Mouse (Mus musculus): ENCODE results near the gene Ipo4. TPM values are rescaled to one million over a fixed set of nuclear protein-coding genes. Genes with fewer than 3 reads are reported as not detected.

Gene Ipo4
- polyA plus RNA-seq, 1 experiment = 2.2 TPM

GRCm38 (mm10) chr14:55614565-55615178, 21.1 kb downstream of the Ipo4 start:
- Histone ChIP-seq H3K27me3 (ENCODE audit: control insufficient read depth) (no peaks in the 10 kb centered on the region), H3K4me3 (replicated peaks) (no peak overlapping the region), H3K9me3 (ENCODE audit: control insufficient read depth, low read length) (no peaks in the 10 kb centered on the region), H3K4me1 (ENCODE audit: control insufficient read depth) (peaks cover 65% of the 10 kb centered on the region), H3K36me3 (ENCODE audit: control insufficient read depth) (peaks cover 13% of the 10 kb centered on the region)
- TF ChIP-seq TAL1 (IDR thresholded peaks at IDR 0.05; ENCODE audit: low read length) (no peak), GATA1 (IDR thresholded peaks at IDR 0.05; ENCODE audit: low read length) (0 out of 2 replicates have a peak, but pooled peaks have one; percentile 31)

- TF ChIP-seq GATA1 (IDR thresholded peaks at IDR 0.05; ENCODE audit: low read length) = no peak
- TF ChIP-seq TAL1 (IDR thresholded peaks at IDR 0.05; ENCODE audit: low read length) = no peak
- H3K4me3 ChIP-seq (replicated peaks) = no peak overlapping the region
- H3K27me3 ChIP-seq (ENCODE audit: control insufficient read depth) = no peaks in the 10 kb centered on the region
- peaks cover 26% of the 10 kb centered on the region for H3K36me3 ChIP-seq (ENCODE audit: control insufficient read depth)
- no peaks in the 10 kb centered on the region for H3K9me3 ChIP-seq (ENCODE audit: control insufficient read depth, low read length)
- H3K4me1 ChIP-seq (ENCODE audit: control insufficient read depth) = peaks cover 53% of the 10 kb centered on the region
Measured at GRCm38 (mm10) chr14:55613346-55613745, 22.4 kb downstream of the Ipo4 start.

GRCm38 (mm10) chr14:55608339-55608738, 27.4 kb downstream of the Ipo4 start:
- H3K4me1 ChIP-seq (ENCODE audit: control insufficient read depth) = peaks cover 54% of the 10 kb centered on the region
- peaks cover 68% of the 10 kb centered on the region for H3K36me3 ChIP-seq (ENCODE audit: control insufficient read depth)

GRCm38 (mm10) chr14:55605743-55606459, 29.9 kb downstream of the Ipo4 start:
- H3K36me3 ChIP-seq (ENCODE audit: control insufficient read depth) = peaks cover 90% of the 10 kb centered on the region
- no peaks in the 10 kb centered on the region for H3K9me3 ChIP-seq (ENCODE audit: control insufficient read depth, low read length)
- no peaks in the 10 kb centered on the region for H3K27me3 ChIP-seq (ENCODE audit: control insufficient read depth)
- TF ChIP-seq GATA1 (IDR thresholded peaks at IDR 0.05; ENCODE audit: low read length) (no peak), TAL1 (IDR thresholded peaks at IDR 0.05; ENCODE audit: low read length) (no peak)
- peaks cover 57% of the 10 kb centered on the region for H3K4me1 ChIP-seq (ENCODE audit: control insufficient read depth)
- peak overlapping the region; percentile 25 for H3K4me3 ChIP-seq (replicated peaks)

More at GRCm38 (mm10) chr14:55608339-55608738, 27.4 kb downstream of the Ipo4 start:
- TF ChIP-seq GATA1 (IDR thresholded peaks at IDR 0.05; ENCODE audit: low read length) = no peak
- TF ChIP-seq TAL1 (IDR thresholded peaks at IDR 0.05; ENCODE audit: low read length) = no peak
- Histone ChIP-seq H3K4me3 (replicated peaks) (no peak overlapping the region), H3K9me3 (ENCODE audit: control insufficient read depth, low read length) (no peaks in the 10 kb centered on the region), H3K27me3 (ENCODE audit: control insufficient read depth) (no peaks in the 10 kb centered on the region)

- Histone ChIP-seq H3K36me3 (ENCODE audit: control insufficient read depth) (peaks cover 92% of the 10 kb centered on the region), H3K4me3 (replicated peaks) (peak overlapping the region; percentile 73), H3K9me3 (ENCODE audit: control insufficient read depth, low read length) (no peaks in the 10 kb centered on the region), H3K27me3 (ENCODE audit: control insufficient read depth) (no peaks in the 10 kb centered on the region), H3K4me1 (ENCODE audit: control insufficient read depth) (peaks cover 56% of the 10 kb centered on the region)
- no peak for TF ChIP-seq GATA1 (IDR thresholded peaks at IDR 0.05; ENCODE audit: low read length)
- TF ChIP-seq TAL1 (IDR thresholded peaks at IDR 0.05; ENCODE audit: low read length) = no peak
Measured at GRCm38 (mm10) chr14:55604823-55605222, 30.9 kb downstream of the Ipo4 start.

- peaks cover 56% of the 10 kb centered on the region for H3K4me1 ChIP-seq (ENCODE audit: control insufficient read depth)
- H3K9me3 ChIP-seq (ENCODE audit: control insufficient read depth, low read length) = no peaks in the 10 kb centered on the region
- H3K36me3 ChIP-seq (ENCODE audit: control insufficient read depth) = peaks cover 92% of the 10 kb centered on the region
- H3K27me3 ChIP-seq (ENCODE audit: control insufficient read depth) = no peaks in the 10 kb centered on the region
- peak overlapping the region; percentile 73 for H3K4me3 ChIP-seq (replicated peaks)
- peak; percentile 98 for TF ChIP-seq GATA1 (IDR thresholded peaks at IDR 0.05; ENCODE audit: low read length)
- no peak for TF ChIP-seq TAL1 (IDR thresholded peaks at IDR 0.05; ENCODE audit: low read length)
Measured at GRCm38 (mm10) chr14:55603633-55604576, 31.9 kb downstream of the Ipo4 start.

GRCm38 (mm10) chr14:55603271-55603632, 32.5 kb downstream of the Ipo4 start, which contains the start of gene Irf9:
Gene Irf9 (plus strand): TSS chr14:55603571.
- H3K9me3 ChIP-seq (ENCODE audit: control insufficient read depth, low read length) = no peaks in the 10 kb centered on the region
- peak within 1 kb of the TSS; percentile 73 for H3K4me3 ChIP-seq (replicated peaks)
- TF ChIP-seq TAL1 (IDR thresholded peaks at IDR 0.05; ENCODE audit: low read length) = no peak
- no peak for TF ChIP-seq GATA1 (IDR thresholded peaks at IDR 0.05; ENCODE audit: low read length)
- no peaks in the 10 kb centered on the region for H3K27me3 ChIP-seq (ENCODE audit: control insufficient read depth)
- peaks cover 92% of the 10 kb centered on the region for H3K36me3 ChIP-seq (ENCODE audit: control insufficient read depth)
- H3K4me1 ChIP-seq (ENCODE audit: control insufficient read depth) = peaks cover 55% of the 10 kb centered on the region

- TF ChIP-seq TAL1 (IDR thresholded peaks at IDR 0.05; ENCODE audit: low read length) (no peak), GATA1 (IDR thresholded peaks at IDR 0.05; ENCODE audit: low read length) (no peak)
- Histone ChIP-seq H3K36me3 (ENCODE audit: control insufficient read depth) (peaks cover 96% of the 10 kb centered on the region), H3K27me3 (ENCODE audit: control insufficient read depth) (no peaks in the 10 kb centered on the region), H3K4me1 (ENCODE audit: control insufficient read depth) (peaks cover 26% of the 10 kb centered on the region), H3K9me3 (ENCODE audit: control insufficient read depth, low read length) (no peaks in the 10 kb centered on the region), H3K4me3 (replicated peaks) (no peak overlapping the region)
Measured at GRCm38 (mm10) chr14:55598521-55599390, 37.0 kb downstream of the Ipo4 start.
